Mouse (Mus musculus): ENCODE data around the gene Phactr2. TPM values are rescaled to one million over a fixed set of nuclear protein-coding genes. Genes with fewer than 3 reads are reported as not detected.

Gene Phactr2
- polyA plus RNA-seq (2012; rRNA removed; ENCODE audit: low replicate concordance), result 5.9 and 6.5 TPM in 2 replicates

GRCm38 (mm10) chr10:13473833-13474567 is at the start of gene Phactr2:
Gene Phactr2, minus strand, starts transcription at chr10:13474412.

GRCm38 (mm10) chr10:13499331-13499730 is 25.1 kb upstream of the Phactr2 start, which contains the start of gene Fuca2:
Gene Fuca2, plus strand, starts transcription at chr10:13499540.

GRCm38 (mm10) chr10:13192731-13193351 is 281.4 kb downstream of the Phactr2 start, which contains the start of gene Ltv1:
Gene Ltv1, minus strand, starts transcription at chr10:13193168.

GRCm38 (mm10) chr10:13177973-13178624 is 296.1 kb downstream of the Phactr2 start, which contains the start of gene Zc2hc1b:
Gene Zc2hc1b, minus strand, starts transcription at chr10:13178023.

Other genes starting within 250 kb of the Phactr2 start
- 9.6 and 11.9 TPM in 2 replicates for gene Fuca2, start 25.1 kb upstream of the Phactr2 start, polyA plus RNA-seq (2012; rRNA removed; ENCODE audit: low replicate concordance)
- 1.8 and 2.7 TPM in 2 replicates for gene Adat2, start 78.5 kb upstream of the Phactr2 start, polyA plus RNA-seq (2012; rRNA removed; ENCODE audit: low replicate concordance)
- 8.4 and 25.7 TPM in 2 replicates for gene Pex3, start 78.7 kb upstream of the Phactr2 start, polyA plus RNA-seq (2012; rRNA removed; ENCODE audit: low replicate concordance)